Mouse (Mus musculus): ENCODE data around the gene Fam19a1. TPM values are rescaled to one million over a fixed set of nuclear protein-coding genes. Genes with fewer than 3 reads are reported as not detected.
A peak's percentile ranks its signal among the peaks of the same experiment; 100 is the strongest.

Gene Fam19a1
- total RNA-seq, 2 experiments from 2014 or later = 51.0 to 55.1 TPM

DNA sequence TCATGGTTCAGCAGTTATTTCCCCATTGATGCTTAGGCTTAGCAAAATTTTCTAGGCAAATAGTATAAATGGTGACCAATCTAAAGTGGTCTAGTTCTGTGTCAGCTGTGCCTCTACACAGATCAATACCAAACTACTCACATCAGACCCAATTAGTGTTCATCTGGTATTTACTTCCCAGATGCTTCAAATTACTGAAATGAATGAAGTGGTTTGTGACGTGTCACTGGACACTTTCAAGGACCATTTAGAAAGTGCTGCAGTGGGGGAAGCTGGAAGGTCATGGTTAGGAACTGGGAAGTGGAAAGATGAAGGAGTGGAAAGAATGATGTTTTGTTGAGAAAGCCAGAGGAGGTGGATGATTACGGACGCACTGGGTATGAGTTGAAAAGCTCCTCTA is 139.0 kb downstream of the Fam19a1 start:
- intact Hi-C loops (cut with DNase I) = no loop called here
- no peak for DNase-seq

DNA sequence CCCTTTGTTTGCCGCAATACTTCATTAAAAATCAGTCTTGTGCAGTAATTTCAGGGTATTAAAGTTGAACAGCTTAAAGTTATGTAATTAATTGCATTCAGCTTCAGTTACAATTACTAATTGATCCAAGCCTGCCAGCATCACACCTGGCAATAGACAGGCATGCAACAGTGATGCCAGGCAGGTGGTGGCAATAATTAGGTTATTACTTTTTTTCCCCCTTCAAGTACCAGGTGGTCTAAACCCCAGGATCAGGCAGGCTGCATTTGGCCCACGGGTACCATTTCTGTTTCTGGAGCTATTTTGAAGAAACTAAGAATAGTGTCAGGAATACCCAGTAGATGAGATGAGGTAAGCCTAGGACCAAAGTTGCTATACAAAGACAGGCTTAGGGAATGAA is 141.9 kb downstream of the Fam19a1 start:
- intact Hi-C loops (cut with DNase I) = no loop called here
- DNase-seq = no peak

GRCm38 (mm10) chr6:96258651-96259050 is 145.7 kb downstream of the Fam19a1 start:
- DNase-seq = no peak
- intact Hi-C loops (cut with DNase I) = no loop called here

DNA sequence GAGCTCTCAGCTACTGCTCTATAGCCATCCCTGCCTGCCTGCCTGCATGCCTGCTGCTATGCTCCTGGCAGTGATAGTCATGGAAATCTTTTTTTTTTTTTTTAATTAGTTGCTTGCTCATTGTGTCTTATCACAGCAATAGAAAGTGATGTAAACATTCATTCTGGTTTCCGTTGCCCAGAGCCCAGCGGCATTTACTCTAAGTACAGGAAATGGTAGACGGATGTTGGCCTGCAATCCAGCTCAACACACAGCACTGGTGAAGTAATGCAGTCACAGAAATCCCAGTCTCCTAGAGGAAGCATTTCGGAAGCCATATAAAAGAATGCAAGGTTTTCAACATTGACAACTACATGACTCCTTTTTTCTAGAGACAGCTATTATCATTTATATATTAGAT is 153.5 kb downstream of the Fam19a1 start:
- DNase-seq = no peak
- intact Hi-C loops (cut with DNase I) = no loop called here

DNA sequence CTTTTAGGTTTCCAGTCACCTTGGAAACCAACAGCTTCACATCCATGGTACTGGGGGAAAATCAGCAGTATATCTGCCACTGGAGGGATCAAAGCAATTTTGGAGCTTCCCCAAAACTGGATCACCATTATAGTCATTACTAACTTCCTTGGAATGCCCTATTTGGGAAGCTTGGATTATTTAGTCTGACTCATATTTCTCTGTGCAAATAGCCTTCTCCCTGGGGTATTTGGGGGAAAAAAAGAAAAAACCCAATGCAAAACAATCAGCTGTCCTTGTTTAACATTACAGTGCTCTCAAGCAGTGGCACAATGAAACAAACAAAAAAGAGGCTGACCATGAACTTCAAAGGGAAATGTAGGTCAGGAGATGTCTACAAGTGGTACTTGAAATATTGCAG is 155.8 kb downstream of the Fam19a1 start:
- intact Hi-C loops (cut with DNase I) = no loop called here
- DNase-seq = no peak

DNA sequence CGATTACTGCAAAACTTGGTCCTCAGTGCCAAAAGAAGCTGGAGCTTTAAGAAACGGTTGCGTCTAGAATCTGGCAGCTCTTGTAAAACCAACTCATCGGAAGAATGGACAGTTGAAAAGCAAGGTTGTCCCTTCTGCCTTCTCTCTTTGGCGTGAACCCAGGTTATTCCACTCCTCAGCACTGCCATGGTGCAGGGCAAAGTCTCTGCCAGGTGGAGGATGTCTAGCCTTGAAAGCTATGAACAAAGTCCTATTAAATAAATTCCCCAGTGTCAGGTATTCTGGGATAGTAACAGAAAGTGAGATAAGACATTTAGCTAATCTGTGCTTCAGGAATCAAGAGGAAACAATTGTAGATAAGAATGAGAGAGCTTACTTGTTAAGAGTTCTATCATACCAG is 157.5 kb downstream of the Fam19a1 start:
- DNase-seq = no peak
- intact Hi-C loops (cut with DNase I) = no loop called here

GRCm38 (mm10) chr6:96283731-96284130 is 170.8 kb downstream of the Fam19a1 start:
- intact Hi-C loops (cut with DNase I) = no loop called here
- DNase-seq = no peak

DNA sequence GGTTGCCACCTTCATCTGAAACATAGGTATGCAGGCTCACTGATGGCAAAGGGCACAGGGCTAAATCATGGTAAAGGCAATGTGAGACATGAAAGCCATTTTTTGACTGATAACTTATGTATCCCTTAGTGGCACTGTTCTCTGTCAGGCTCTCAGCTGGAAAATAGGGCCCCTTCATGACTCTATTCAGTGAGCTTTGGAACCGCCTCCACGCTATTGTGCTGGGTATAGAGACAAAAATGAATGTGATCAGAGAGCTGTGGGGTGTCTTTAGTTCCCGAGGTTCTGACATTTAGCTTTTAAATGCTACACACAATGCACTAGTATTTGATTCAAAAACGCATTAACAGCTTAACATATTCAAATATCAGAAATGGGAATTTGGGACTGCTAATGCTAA is 171.6 kb downstream of the Fam19a1 start:
- intact Hi-C loops (cut with DNase I) = no loop called here

DNA sequence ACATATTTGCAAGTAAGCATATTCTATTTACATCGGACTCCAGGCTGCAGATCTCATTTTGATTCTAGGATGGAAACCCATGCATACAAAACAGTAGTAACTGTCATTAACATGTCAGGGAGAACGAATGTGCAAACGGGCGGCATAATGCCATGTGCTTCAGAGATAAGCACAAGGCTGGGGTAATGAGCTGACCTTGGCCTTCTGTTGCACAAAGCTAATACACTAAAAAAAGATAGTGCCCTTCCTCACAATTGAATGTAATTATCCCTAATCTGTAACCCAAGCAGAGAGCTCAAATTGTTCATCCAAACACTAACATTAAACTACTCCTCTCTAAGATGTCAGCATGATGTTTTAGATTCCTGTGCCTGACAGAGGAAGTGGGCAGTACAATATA is 173.3 kb downstream of the Fam19a1 start:
- no peak for DNase-seq
- intact Hi-C loops (cut with DNase I) = no loop called here

More for the DNA sequence above, 171.6 kb downstream of the Fam19a1 start:
- DNase-seq = no peak

DNA sequence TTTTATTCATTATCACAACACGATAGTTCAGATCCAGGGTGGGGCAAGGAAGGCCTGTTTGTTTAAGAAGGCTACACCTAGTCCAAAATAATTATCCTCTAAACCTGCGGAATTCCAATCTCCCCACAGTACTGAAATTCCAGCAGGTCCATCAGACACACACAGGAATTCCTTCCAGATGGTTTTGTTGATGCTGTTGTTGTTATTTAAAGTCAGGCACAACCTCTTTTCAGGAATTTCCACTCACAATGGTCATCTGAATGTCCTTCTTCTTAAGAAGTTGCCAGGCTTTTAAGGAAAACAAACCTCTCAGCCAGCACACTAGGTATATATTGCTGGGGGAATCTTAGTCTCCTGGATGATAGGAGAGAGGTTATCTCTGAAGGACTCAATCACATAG is 174.4 kb downstream of the Fam19a1 start:
- DNase-seq = no peak
- intact Hi-C loops (cut with DNase I) = no loop called here

DNA sequence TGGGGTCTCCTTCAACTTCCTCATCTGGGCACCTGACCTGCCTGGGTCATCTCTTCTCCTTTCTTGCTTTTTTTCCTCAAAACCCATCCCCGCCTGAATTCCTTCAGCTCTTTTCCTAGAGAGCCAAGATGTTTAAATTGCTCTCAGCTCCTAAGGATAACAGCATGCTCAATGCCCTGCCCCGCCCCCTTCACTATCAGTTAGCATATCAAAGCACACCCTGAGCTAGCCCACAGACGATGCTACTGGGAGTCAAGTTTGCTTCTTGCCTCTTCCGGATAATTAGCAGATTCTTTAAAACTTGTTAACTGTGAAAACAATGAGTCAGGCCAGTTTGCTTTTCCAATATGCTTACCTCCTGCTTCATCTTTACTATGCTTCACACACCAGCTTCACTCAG is 176.7 kb downstream of the Fam19a1 start:
- intact Hi-C loops (cut with DNase I) = no loop called here
- DNase-seq = no peak

GRCm38 (mm10) chr6:96347491-96347890 is 234.5 kb downstream of the Fam19a1 start:
- intact Hi-C loops (cut with DNase I) = no loop called here

GRCm38 (mm10) chr6:96349446-96350025 is 236.6 kb downstream of the Fam19a1 start:
- intact Hi-C loops (cut with DNase I) = no loop called here
- DNase-seq = no peak

More at GRCm38 (mm10) chr6:96347491-96347890, 234.5 kb downstream of the Fam19a1 start:
- DNase-seq = no peak

- intact Hi-C loops (cut with DNase I) = no loop called here
- DNase-seq = no peak
These were observed 256.6 kb downstream of the Fam19a1 start for GRCm38 (mm10) chr6:96369544-96369943.

DNA sequence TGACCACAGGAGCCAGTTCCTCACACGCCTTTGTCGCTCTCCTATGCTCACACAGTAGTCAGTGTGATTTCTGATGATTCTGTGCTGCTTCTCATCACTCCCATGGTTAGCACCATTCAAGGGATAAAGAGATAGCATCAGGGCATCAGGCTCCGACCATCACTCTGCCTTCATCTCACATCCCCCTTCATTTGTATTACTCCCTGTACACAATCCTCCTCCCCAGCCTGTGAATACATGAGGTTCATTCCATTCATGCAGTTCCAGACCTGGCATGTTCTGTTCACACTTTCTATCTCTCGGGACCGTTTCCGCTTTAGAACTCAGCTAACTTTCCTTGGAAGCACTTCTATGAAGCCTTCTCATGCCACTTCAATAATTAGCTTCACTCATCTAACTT is 259.9 kb downstream of the Fam19a1 start:
- intact Hi-C loops (cut with DNase I) = no loop called here
- no peak for DNase-seq

GRCm38 (mm10) chr6:96373274-96373673 is 260.3 kb downstream of the Fam19a1 start:
- DNase-seq = no peak
- intact Hi-C loops (cut with DNase I) = no loop called here

DNA sequence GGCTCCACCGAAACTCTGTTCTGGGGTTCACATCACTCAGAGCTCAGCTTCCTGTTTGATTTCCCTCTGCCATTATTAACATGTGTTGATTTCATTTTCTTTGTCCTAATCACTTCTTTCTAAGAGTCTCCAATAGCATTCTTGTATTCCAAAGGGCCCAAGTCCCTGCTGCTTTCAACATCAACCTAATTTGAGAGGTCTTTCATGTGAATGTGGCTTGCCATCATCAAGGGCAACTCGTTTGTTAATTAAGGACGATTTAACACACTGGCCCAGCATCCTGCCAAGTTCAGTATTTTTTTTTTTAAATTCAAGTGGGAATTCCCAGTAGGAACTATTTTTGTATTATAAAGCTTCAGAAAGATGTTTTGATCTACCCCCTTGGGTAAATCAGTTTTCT is 263.8 kb downstream of the Fam19a1 start:
- intact Hi-C loops (cut with DNase I) = no loop called here

DNA sequence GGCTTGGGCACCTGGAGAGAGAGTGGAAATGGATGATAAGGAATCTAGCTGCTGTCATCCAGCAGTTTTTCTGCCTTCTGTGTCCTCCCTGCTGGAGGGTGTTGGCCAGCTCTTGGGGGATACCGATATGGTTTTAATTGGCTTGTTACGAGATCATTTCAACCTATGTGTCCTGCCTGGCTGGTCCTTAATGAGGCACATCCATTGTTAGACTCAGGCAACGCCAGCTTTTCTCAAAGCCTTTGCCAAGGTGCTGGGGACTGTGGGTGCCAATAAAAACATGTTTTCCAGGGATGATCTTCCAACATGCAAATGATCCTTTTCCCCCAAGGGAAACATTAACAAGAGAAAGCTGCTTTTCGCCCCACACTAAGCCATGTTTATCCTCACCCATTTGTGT is 266.3 kb downstream of the Fam19a1 start:
- intact Hi-C loops (cut with DNase I) = no loop called here
- DNase-seq = peak; percentile 33

More for the DNA sequence above, 263.8 kb downstream of the Fam19a1 start:
- DNase-seq = no peak

GRCm38 (mm10) chr6:96384441-96384840 is 271.5 kb downstream of the Fam19a1 start:
- intact Hi-C loops (cut with DNase I) = no loop called here

DNA sequence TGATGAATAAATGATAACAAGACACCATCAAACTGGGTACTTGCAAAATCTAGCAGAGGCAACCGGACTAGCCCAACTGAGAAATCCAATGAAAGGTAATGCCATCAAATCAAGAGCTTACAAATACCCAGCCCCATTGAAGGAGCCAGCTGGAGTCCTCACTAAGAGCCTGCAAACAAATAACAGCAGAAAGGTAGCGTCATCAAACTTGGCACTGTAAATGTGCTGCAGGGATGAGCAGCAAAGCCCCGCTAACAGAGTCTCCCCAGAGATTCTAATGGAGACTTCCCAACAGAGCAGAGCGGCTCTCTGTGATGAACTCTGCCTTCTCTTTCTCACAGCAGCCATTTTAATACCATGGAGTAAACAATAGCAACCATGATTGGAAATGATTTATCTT is 305.9 kb downstream of the Fam19a1 start:
- DNase-seq = no peak
- intact Hi-C loops (cut with DNase I) = no loop called here

More at GRCm38 (mm10) chr6:96384441-96384840, 271.5 kb downstream of the Fam19a1 start:
- DNase-seq = no peak

DNA sequence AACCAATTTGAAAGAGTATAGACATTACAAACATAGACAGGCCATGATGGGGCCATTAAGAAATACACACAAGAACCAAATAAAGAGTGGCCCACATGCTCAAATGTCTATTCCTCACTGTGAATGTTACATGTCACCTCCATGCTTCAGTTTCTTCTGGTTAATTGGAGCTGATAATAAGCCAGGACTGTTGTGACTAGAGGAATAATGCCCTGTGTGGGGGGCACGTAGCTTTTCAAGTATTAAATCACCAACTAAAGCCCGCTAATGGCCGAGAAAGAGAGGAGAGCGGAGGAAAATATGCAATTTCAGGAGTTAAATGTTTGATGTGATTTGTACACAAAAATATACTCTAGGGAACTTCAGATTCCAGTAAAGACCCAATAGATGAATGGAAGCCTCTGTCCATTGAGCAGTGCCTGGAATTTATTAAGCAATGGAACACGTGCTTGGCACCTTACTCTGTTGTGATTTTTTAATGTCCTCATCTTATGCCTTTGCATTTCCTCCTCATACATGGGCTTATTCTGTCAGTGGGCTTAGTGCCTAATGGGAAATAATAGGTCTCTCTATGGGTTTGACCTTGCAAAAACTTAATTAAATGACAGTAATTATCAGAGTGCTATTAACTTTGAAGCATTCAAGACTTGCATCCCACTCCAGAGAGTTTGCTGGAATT is 306.9 kb downstream of the Fam19a1 start:
- no peak for DNase-seq

DNA sequence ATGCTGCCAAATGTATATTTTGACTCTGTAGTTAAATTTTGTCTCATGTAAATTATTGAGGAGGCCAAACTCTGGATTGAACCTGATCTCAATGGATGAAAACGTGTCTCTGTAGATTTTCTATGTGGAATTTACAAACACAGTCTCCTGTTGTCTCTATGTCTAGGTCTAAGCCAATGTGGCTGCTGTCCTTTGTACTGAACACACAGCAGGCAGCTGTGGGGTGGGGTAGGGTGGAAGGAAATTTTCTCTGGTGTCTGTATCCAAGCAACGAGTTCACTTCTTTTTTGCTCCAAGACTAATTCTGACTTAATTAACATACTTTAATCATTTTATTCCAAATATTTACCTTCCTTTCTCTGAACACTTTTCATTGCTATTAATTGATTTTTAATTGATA is 307.6 kb downstream of the Fam19a1 start:
- intact Hi-C loops (cut with DNase I) = no loop called here
- no peak for DNase-seq

More for the DNA sequence above, 306.9 kb downstream of the Fam19a1 start:
- intact Hi-C loops (cut with DNase I) = no loop called here

GRCm38 (mm10) chr6:96429390-96429789 is 316.4 kb downstream of the Fam19a1 start:
- no peak for DNase-seq
- intact Hi-C loops (cut with DNase I) = no loop called here

All from left cerebral cortex, postnatal 4 days (tissue).